Mouse (Mus musculus): Measurements from ENCODE around the gene Sdk2. TPM values are rescaled to one million over a fixed set of nuclear protein-coding genes. Genes with fewer than 3 reads are reported as not detected.

Gene Sdk2
- polyA plus RNA-seq, 1 experiment from 2014 or later = 1.1 TPM

GRCm38 (mm10) chr11:113739213-113739612 is 327.6 kb downstream of the Sdk2 start:
- no peaks in the 10 kb centered on the region for H3K27me3 ChIP-seq (ENCODE audit: control insufficient read depth, insufficient read depth, low read length)
- H3K27ac ChIP-seq (ENCODE audit: low read length) = no peak overlapping the region
- ATAC-seq (replicated peaks; ENCODE audit: extremely low read depth, insufficient read depth, low FRiP score) = no peak; the same call in 1 of the 2 replicates
- peaks cover 8% of the 10 kb centered on the region for H3K36me3 ChIP-seq (ENCODE audit: control insufficient read depth, insufficient read depth)
- peaks cover 30% of the 10 kb centered on the region for H3K4me1 ChIP-seq (ENCODE audit: control insufficient read depth, insufficient read depth, low read length)
- peaks cover 8% of the 10 kb centered on the region; the same call in 1 of the 2 replicates for H3K9me3 ChIP-seq (replicated peaks; ENCODE audit: control insufficient read depth, low read length)
- 48% methylated on average over 8 of the region's 8 CpGs for WGBS
- H3K4me2 ChIP-seq (ENCODE audit: low read depth, low read length) = no peak overlapping the region
- H3K9ac ChIP-seq (ENCODE audit: low read length) = no peak overlapping the region
- H3K4me3 ChIP-seq (ENCODE audit: low read length) = no peak overlapping the region

GRCm38 (mm10) chr11:113737912-113738311 is 328.9 kb downstream of the Sdk2 start:
- Histone ChIP-seq H3K27ac (ENCODE audit: low read length) (no peak overlapping the region), H3K36me3 (ENCODE audit: control insufficient read depth, insufficient read depth) (peaks cover under 1% of the 10 kb centered on the region), H3K9ac (ENCODE audit: low read length) (no peak overlapping the region), H3K27me3 (ENCODE audit: control insufficient read depth, insufficient read depth, low read length) (no peaks in the 10 kb centered on the region), H3K4me2 (ENCODE audit: low read depth, low read length) (no peak overlapping the region), H3K4me3 (ENCODE audit: low read length) (no peak overlapping the region), H3K9me3 (replicated peaks; ENCODE audit: control insufficient read depth, low read length) (peaks cover 4% of the 10 kb centered on the region; the same call in 1 of the 2 replicates), H3K4me1 (ENCODE audit: control insufficient read depth, insufficient read depth, low read length) (peaks cover 41% of the 10 kb centered on the region)
- ATAC-seq (replicated peaks; ENCODE audit: extremely low read depth, insufficient read depth, low FRiP score) = no peak
- WGBS = 85% methylated on average over 8 of the region's 8 CpGs

- peaks cover 41% of the 10 kb centered on the region for H3K4me1 ChIP-seq (ENCODE audit: control insufficient read depth, insufficient read depth, low read length)
Measured at GRCm38 (mm10) chr11:113737553-113737854, 329.3 kb downstream of the Sdk2 start.

GRCm38 (mm10) chr11:113736848-113737552 is 329.8 kb downstream of the Sdk2 start:
- Histone ChIP-seq H3K27ac (ENCODE audit: low read length) (no peak overlapping the region), H3K36me3 (ENCODE audit: control insufficient read depth, insufficient read depth) (no peaks in the 10 kb centered on the region), H3K27me3 (ENCODE audit: control insufficient read depth, insufficient read depth, low read length) (no peaks in the 10 kb centered on the region), H3K4me3 (ENCODE audit: low read length) (no peak overlapping the region), H3K4me1 (ENCODE audit: control insufficient read depth, insufficient read depth, low read length) (peaks cover 41% of the 10 kb centered on the region), H3K9me3 (replicated peaks; ENCODE audit: control insufficient read depth, low read length) (no peaks in the 10 kb centered on the region), H3K4me2 (ENCODE audit: low read depth, low read length) (no peak overlapping the region), H3K9ac (ENCODE audit: low read length) (no peak overlapping the region)
- WGBS = 77% methylated on average over 11 of the region's 11 CpGs
- no peak for ATAC-seq (replicated peaks; ENCODE audit: extremely low read depth, insufficient read depth, low FRiP score)

More at GRCm38 (mm10) chr11:113737553-113737854, 329.3 kb downstream of the Sdk2 start:
- H3K4me2 ChIP-seq (ENCODE audit: low read depth, low read length) = no peak overlapping the region
- H3K9ac ChIP-seq (ENCODE audit: low read length) = no peak overlapping the region
- no peaks in the 10 kb centered on the region; the same call in 1 of the 2 replicates for H3K9me3 ChIP-seq (replicated peaks; ENCODE audit: control insufficient read depth, low read length)
- H3K36me3 ChIP-seq (ENCODE audit: control insufficient read depth, insufficient read depth) = no peaks in the 10 kb centered on the region
- no peak overlapping the region for H3K27ac ChIP-seq (ENCODE audit: low read length)
- H3K27me3 ChIP-seq (ENCODE audit: control insufficient read depth, insufficient read depth, low read length) = no peaks in the 10 kb centered on the region
- WGBS = 73% methylated on average over 3 of the region's 3 CpGs
- no peak overlapping the region for H3K4me3 ChIP-seq (ENCODE audit: low read length)
- no peak for ATAC-seq (replicated peaks; ENCODE audit: extremely low read depth, insufficient read depth, low FRiP score)

GRCm38 (mm10) chr11:113735151-113735550 is 331.7 kb downstream of the Sdk2 start:
- Histone ChIP-seq H3K4me1 (ENCODE audit: control insufficient read depth, insufficient read depth, low read length) (peaks cover 38% of the 10 kb centered on the region), H3K4me2 (ENCODE audit: low read depth, low read length) (no peak overlapping the region), H3K27ac (ENCODE audit: low read length) (no peak overlapping the region), H3K4me3 (ENCODE audit: low read length) (no peak overlapping the region), H3K9me3 (replicated peaks; ENCODE audit: control insufficient read depth, low read length) (no peaks in the 10 kb centered on the region), H3K9ac (ENCODE audit: low read length) (no peak overlapping the region), H3K36me3 (ENCODE audit: control insufficient read depth, insufficient read depth) (no peaks in the 10 kb centered on the region), H3K27me3 (ENCODE audit: control insufficient read depth, insufficient read depth, low read length) (no peaks in the 10 kb centered on the region)
- WGBS = 64% methylated on average over 6 of the region's 6 CpGs
- no peak for ATAC-seq (replicated peaks; ENCODE audit: extremely low read depth, insufficient read depth, low FRiP score)

- H3K27ac ChIP-seq (ENCODE audit: low read length) = peak overlapping the region; percentile 44
- peaks cover 28% of the 10 kb centered on the region for H3K4me1 ChIP-seq (ENCODE audit: control insufficient read depth, insufficient read depth, low read length)
- 43% methylated on average over 6 of the region's 6 CpGs for WGBS
- no peaks in the 10 kb centered on the region for H3K27me3 ChIP-seq (ENCODE audit: control insufficient read depth, insufficient read depth, low read length)
- no peaks in the 10 kb centered on the region; the same call in 1 of the 2 replicates for H3K36me3 ChIP-seq (ENCODE audit: control insufficient read depth, insufficient read depth)
- peak; percentile 25; the same call in 1 of the 2 replicates for ATAC-seq (replicated peaks; ENCODE audit: extremely low read depth, insufficient read depth, low FRiP score)
- H3K9me3 ChIP-seq (replicated peaks; ENCODE audit: control insufficient read depth, low read length) = no peaks in the 10 kb centered on the region
- no peak overlapping the region; the same call in 1 of the 2 replicates for H3K9ac ChIP-seq (ENCODE audit: low read length)
- H3K4me2 ChIP-seq (ENCODE audit: low read depth, low read length) = no peak overlapping the region
- no peak overlapping the region for H3K4me3 ChIP-seq (ENCODE audit: low read length)
Measured at GRCm38 (mm10) chr11:113733631-113734364, 333.0 kb downstream of the Sdk2 start.

- no peak overlapping the region for H3K4me2 ChIP-seq (ENCODE audit: low read depth, low read length)
- WGBS = 92% methylated on average over 10 of the region's 10 CpGs
- no peaks in the 10 kb centered on the region for H3K9me3 ChIP-seq (replicated peaks; ENCODE audit: control insufficient read depth, low read length)
- H3K27me3 ChIP-seq (ENCODE audit: control insufficient read depth, insufficient read depth, low read length) = no peaks in the 10 kb centered on the region
- H3K9ac ChIP-seq (ENCODE audit: low read length) = no peak overlapping the region
- peaks cover 5% of the 10 kb centered on the region for H3K36me3 ChIP-seq (ENCODE audit: control insufficient read depth, insufficient read depth)
- H3K27ac ChIP-seq (ENCODE audit: low read length) = no peak overlapping the region
- ATAC-seq (replicated peaks; ENCODE audit: extremely low read depth, insufficient read depth, low FRiP score) = no peak
- H3K4me1 ChIP-seq (ENCODE audit: control insufficient read depth, insufficient read depth, low read length) = peaks cover 17% of the 10 kb centered on the region
- no peak overlapping the region for H3K4me3 ChIP-seq (ENCODE audit: low read length)
Measured at GRCm38 (mm10) chr11:113731945-113732612, 334.8 kb downstream of the Sdk2 start.

GRCm38 (mm10) chr11:113730879-113731278 is 336.0 kb downstream of the Sdk2 start:
- no peak overlapping the region for H3K9ac ChIP-seq (ENCODE audit: low read length)
- no peak for ATAC-seq (replicated peaks; ENCODE audit: extremely low read depth, insufficient read depth, low FRiP score)
- no peak overlapping the region for H3K27ac ChIP-seq (ENCODE audit: low read length)
- no peak overlapping the region for H3K4me3 ChIP-seq (ENCODE audit: low read length)
- 65% methylated on average over 3 of the region's 3 CpGs for WGBS
- peaks cover 17% of the 10 kb centered on the region for H3K4me1 ChIP-seq (ENCODE audit: control insufficient read depth, insufficient read depth, low read length)
- no peaks in the 10 kb centered on the region for H3K27me3 ChIP-seq (ENCODE audit: control insufficient read depth, insufficient read depth, low read length)
- H3K9me3 ChIP-seq (replicated peaks; ENCODE audit: control insufficient read depth, low read length) = no peaks in the 10 kb centered on the region
- H3K36me3 ChIP-seq (ENCODE audit: control insufficient read depth, insufficient read depth) = peaks cover 11% of the 10 kb centered on the region
- H3K4me2 ChIP-seq (ENCODE audit: low read depth, low read length) = no peak overlapping the region

- no peak for ATAC-seq (replicated peaks; ENCODE audit: extremely low read depth, insufficient read depth, low FRiP score)
- H3K9me3 ChIP-seq (replicated peaks; ENCODE audit: control insufficient read depth, low read length) = no peaks in the 10 kb centered on the region
- no peak overlapping the region for H3K4me3 ChIP-seq (ENCODE audit: low read length)
- H3K9ac ChIP-seq (ENCODE audit: low read length) = no peak overlapping the region
- H3K36me3 ChIP-seq (ENCODE audit: control insufficient read depth, insufficient read depth) = peaks cover 11% of the 10 kb centered on the region
- H3K4me2 ChIP-seq (ENCODE audit: low read depth, low read length) = no peak overlapping the region
- H3K27ac ChIP-seq (ENCODE audit: low read length) = no peak overlapping the region
- no peaks in the 10 kb centered on the region for H3K27me3 ChIP-seq (ENCODE audit: control insufficient read depth, insufficient read depth, low read length)
- H3K4me1 ChIP-seq (ENCODE audit: control insufficient read depth, insufficient read depth, low read length) = peaks cover 23% of the 10 kb centered on the region
- WGBS = 55% methylated on average over 8 of the region's 8 CpGs
Measured at GRCm38 (mm10) chr11:113729917-113730316, 336.9 kb downstream of the Sdk2 start.

Data from heart, embryonic 16.5 days (tissue).